Mouse (Mus musculus) macrophage (primary cell): ENCODE data around the gene Hirip3. TPM values are rescaled to one million over a fixed set of nuclear protein-coding genes. Genes with fewer than 3 reads are reported as not detected.

Source experiments
- H3K27ac ChIP-seq: fragments of 350-480 bp; formaldehyde crosslinking; 2 replicates; pipeline ENCODE4 v1.9.0; 2021
- H3K36me3 ChIP-seq: fragments of 350-480 bp; formaldehyde crosslinking; 2 replicates; pipeline ENCODE4 v1.9.0; 2021; ENCODE audit errors: inconsistent target
- H3K4me3 ChIP-seq: fragments of 350-480 bp; formaldehyde crosslinking; 2 replicates; pipeline ENCODE4 v1.9.0; 2021; ENCODE audit errors: inconsistent target
- H3K79me2 ChIP-seq: fragments of 350-480 bp; formaldehyde crosslinking; 2 replicates; pipeline ENCODE4 v1.9.0; 2021; ENCODE audit errors: inconsistent target
- WGBS: methylation state at CpG from one replicate; pipeline ENCODE4 v1.1.7; 2026; ENCODE audit warnings: inconsistent platforms; ENCODE audit not compliant: missing documents; 5-methylcytosine and 5-hydroxymethylcytosine counted together
- polyA plus RNA-seq: library from polyadenylated mRNA; stranded (reverse); fragments of 250-400 nt; gene quantifications from 3 replicates; pipeline ENCODE4 v1.2.4, GENCODE M21; 2018; ENCODE audit warnings: inconsistent platforms

The Hirip3 gene
- polyA plus RNA-seq, 1 experiment from 2014 or later: 23.5 TPM

DNA sequence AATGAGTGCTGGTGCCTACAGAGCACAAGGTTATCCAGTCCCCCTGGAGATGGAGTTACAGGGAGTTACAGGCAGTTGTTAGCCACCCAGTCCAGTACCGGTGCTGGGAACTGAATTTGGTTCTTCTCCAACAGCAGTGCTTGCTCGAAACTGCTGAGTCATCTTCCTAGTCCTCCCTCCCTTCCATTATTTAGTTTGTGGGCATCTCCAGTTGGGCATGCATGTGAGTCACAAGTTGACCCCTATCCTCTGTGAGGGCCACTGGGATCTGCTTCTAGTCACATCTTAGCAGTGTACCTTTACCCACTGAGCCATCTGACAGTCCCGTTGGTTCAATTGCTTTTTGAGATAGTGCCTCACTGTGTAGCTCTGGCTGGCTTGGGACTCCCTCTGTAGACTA lies 43.8 kb downstream of the Hirip3 start:
- WGBS: 46% methylated on average over 3 of the region's 3 CpGs
- Histone ChIP-seq H3K79me2 (no peaks in the 10 kb centered on the region), H3K4me3 (no peak overlapping the region), H3K27ac (no peak overlapping the region), H3K36me3 (no peaks in the 10 kb centered on the region)

DNA sequence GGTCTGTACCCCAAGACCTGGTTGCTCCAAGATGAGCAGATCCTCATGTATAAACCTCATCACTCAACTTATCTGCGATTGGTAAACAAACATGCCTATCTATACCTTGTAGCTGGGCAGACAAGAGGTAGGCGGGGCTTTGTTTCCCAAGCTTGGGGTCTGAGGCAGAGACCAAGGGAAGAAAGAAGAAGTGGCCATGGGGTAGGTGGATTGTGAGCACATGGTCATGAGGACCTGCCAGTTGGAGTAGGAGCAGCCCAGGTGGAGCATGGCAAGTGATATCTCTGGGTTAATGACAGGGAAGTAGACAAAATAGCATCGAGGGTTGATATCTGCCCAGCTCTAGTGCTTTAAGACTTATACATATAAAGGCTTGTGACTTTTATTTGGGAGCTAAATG lies 53.1 kb downstream of the Hirip3 start:
- Histone ChIP-seq H3K79me2 (no peaks in the 10 kb centered on the region), H3K36me3 (no peaks in the 10 kb centered on the region), H3K4me3 (no peak overlapping the region), H3K27ac (no peak overlapping the region)
- 92% methylated on average over 3 of the region's 3 CpGs for WGBS

Other genes starting within 250 kb of the Hirip3 start
- gene Nupr1, start 231.1 kb upstream of the Hirip3 start, polyA plus RNA-seq: 14.9 to 47.0 TPM (median 32.4 TPM) in 3 replicates
- 12.5 to 21.7 TPM (median 17.0 TPM) in 3 replicates for gene Sgf29, start 212.7 kb upstream of the Hirip3 start, polyA plus RNA-seq
- 1.7 to 8.8 TPM (median 7.5 TPM) in 3 replicates for gene Sult1a1, start 185.5 kb upstream of the Hirip3 start, polyA plus RNA-seq
- gene Bola2, start 166.6 kb upstream of the Hirip3 start, polyA plus RNA-seq: 39.1 to 134 TPM (median 42.4 TPM) in 3 replicates
- 4.2 to 7.9 TPM (median 4.8 TPM) in 3 replicates for gene Slx1b, start 166.2 kb upstream of the Hirip3 start, polyA plus RNA-seq
- gene Coro1a, start 154.2 kb upstream of the Hirip3 start, polyA plus RNA-seq: 69.4 to 223 TPM (median 209 TPM) in 3 replicates
- 129 to 232 TPM (median 188 TPM) in 3 replicates for gene Mapk3, start 102.4 kb upstream of the Hirip3 start, polyA plus RNA-seq
- gene Gdpd3, start 95.6 kb upstream of the Hirip3 start, polyA plus RNA-seq: 1.9 to 3.3 TPM (median 2.6 TPM) in 3 replicates
- gene Ypel3, start 85.0 kb upstream of the Hirip3 start, polyA plus RNA-seq: 40.6 to 227 TPM (median 90.3 TPM) in 3 replicates
- gene Tbx6, start 80.5 kb upstream of the Hirip3 start, polyA plus RNA-seq: 0.19 to 0.25 TPM in 2 of 3 replicates, not detected in the other
- gene Ppp4c, start 69.5 kb upstream of the Hirip3 start, polyA plus RNA-seq: 62.0 to 139 TPM (median 129 TPM) in 3 replicates
- 0.17 to 0.25 TPM in 2 of 3 replicates, not detected in the other for gene Fam57b, start 64.3 kb upstream of the Hirip3 start, polyA plus RNA-seq
- not detected in 3 replicates for gene 4930451I11Rik, start 30.3 kb upstream of the Hirip3 start, polyA plus RNA-seq
- gene Doc2a, start 14.6 kb upstream of the Hirip3 start, polyA plus RNA-seq: 0.10 TPM in 1 of 3 replicates, not detected in the others
- gene Ino80e, start 405 bp downstream of the Hirip3 start, polyA plus RNA-seq: 34.7 to 59.9 TPM (median 57.7 TPM) in 3 replicates
- gene Taok2, start 22.7 kb downstream of the Hirip3 start, polyA plus RNA-seq: 24.1 to 40.9 TPM (median 31.3 TPM) in 3 replicates
- 36.1 to 105 TPM (median 98.7 TPM) in 3 replicates for gene Tmem219, start 60.9 kb downstream of the Hirip3 start, polyA plus RNA-seq
- 15.3 to 21.9 TPM (median 16.2 TPM) in 3 replicates for gene Kctd13, start 66.9 kb downstream of the Hirip3 start, polyA plus RNA-seq
- gene Asphd1, start 87.6 kb downstream of the Hirip3 start, polyA plus RNA-seq: not detected in 3 replicates
- 0.33 to 1.4 TPM (median 1.1 TPM) in 3 replicates for gene Sez6l2, start 88.6 kb downstream of the Hirip3 start, polyA plus RNA-seq
- 71.8 to 111 TPM (median 94.8 TPM) in 3 replicates for gene Cdipt, start 113.9 kb downstream of the Hirip3 start, polyA plus RNA-seq
- gene Cdiptos, start 114.1 kb downstream of the Hirip3 start, polyA plus RNA-seq: 1.3 to 3.9 TPM (median 1.7 TPM) in 3 replicates
- gene Mvp, start 152.6 kb downstream of the Hirip3 start, polyA plus RNA-seq: 88.1 to 116 TPM (median 99.9 TPM) in 3 replicates
- gene Pagr1b, start 154.5 kb downstream of the Hirip3 start, polyA plus RNA-seq: 1.4 to 5.2 TPM in 2 of 3 replicates, not detected in the other
- gene Pagr1a, start 155.4 kb downstream of the Hirip3 start, polyA plus RNA-seq: 1.1 to 15.9 TPM (median 13.4 TPM) in 3 replicates
- gene Gm42742, start 159.1 kb downstream of the Hirip3 start, polyA plus RNA-seq: 15.3 to 31.9 TPM (median 18.2 TPM) in 3 replicates
- not detected in 3 replicates for gene Prrt2, start 159.2 kb downstream of the Hirip3 start, polyA plus RNA-seq
- gene Maz, start 165.1 kb downstream of the Hirip3 start, polyA plus RNA-seq: 58.9 to 102 TPM (median 70.2 TPM) in 3 replicates
- gene Kif22, start 180.5 kb downstream of the Hirip3 start, polyA plus RNA-seq: 1.8 to 5.1 TPM (median 4.4 TPM) in 3 replicates
- not detected in 3 replicates for gene Zg16, start 225.4 kb downstream of the Hirip3 start, polyA plus RNA-seq
- 17.5 to 31.4 TPM (median 20.4 TPM) in 3 replicates for gene AI467606, start 229.4 kb downstream of the Hirip3 start, polyA plus RNA-seq